Mouse (Mus musculus) right cerebral cortex, adult 18-20 months (tissue): Measurements from ENCODE around the gene Agxt.
A peak's percentile ranks its signal among the peaks of the same experiment; 100 is the strongest.

Source experiments
- DNase-seq: peaks from one replicate; pipeline ENCODE4 v3.0.0; 2022; ENCODE audit warnings: mixed read lengths

Agxt gene

GRCm38 (mm10) chr1:93135036-93135526, at the start of gene Agxt:
Gene Agxt (plus strand): TSS chr1:93135240.
- no peak for DNase-seq

GRCm38 (mm10) chr1:93092582-93092981, 42.5 kb upstream of the Agxt start:
- no peak for DNase-seq

GRCm38 (mm10) chr1:93098956-93099355, 36.1 kb upstream of the Agxt start:
- DNase-seq: no peak

GRCm38 (mm10) chr1:93100243-93100575, 34.8 kb upstream of the Agxt start:
- DNase-seq: no peak

- DNase-seq: peak; percentile 73
Observed at GRCm38 (mm10) chr1:93100576-93101491, 34.2 kb upstream of the Agxt start.

- DNase-seq: peak; percentile 97
Observed at GRCm38 (mm10) chr1:93101571-93102061, 33.4 kb upstream of the Agxt start, which contains the start of gene Kif1a. Gene Kif1a (minus strand): TSS chr1:93101951.

- no peak for DNase-seq
Observed at GRCm38 (mm10) chr1:93102700-93103099, 32.3 kb upstream of the Agxt start.

- peak; percentile 90 for DNase-seq
Observed at GRCm38 (mm10) chr1:93114713-93115463, 20.2 kb upstream of the Agxt start.

- no peak for DNase-seq
Observed at GRCm38 (mm10) chr1:93115471-93115870, 19.6 kb upstream of the Agxt start.

GRCm38 (mm10) chr1:93118816-93119215, 16.2 kb upstream of the Agxt start:
- DNase-seq: no peak

- DNase-seq: no peak
Observed at GRCm38 (mm10) chr1:93123179-93123854, 11.7 kb upstream of the Agxt start.

- no peak for DNase-seq
Observed at GRCm38 (mm10) chr1:93124066-93124465, 11.0 kb upstream of the Agxt start.

GRCm38 (mm10) chr1:93125256-93125655, 9.8 kb upstream of the Agxt start:
- DNase-seq: no peak

GRCm38 (mm10) chr1:93128209-93128608, 6.8 kb upstream of the Agxt start:
- DNase-seq: no peak

- peak; percentile 70 for DNase-seq
Observed at GRCm38 (mm10) chr1:93128710-93129349, 6.2 kb upstream of the Agxt start.

GRCm38 (mm10) chr1:93130242-93130983, 4.6 kb upstream of the Agxt start:
- no peak for DNase-seq

- no peak for DNase-seq
Observed at GRCm38 (mm10) chr1:93132676-93133075, 2.4 kb upstream of the Agxt start.

GRCm38 (mm10) chr1:93138534-93138933, 3.5 kb downstream of the Agxt start:
- no peak for DNase-seq

- peak; percentile 59 for DNase-seq
Observed at GRCm38 (mm10) chr1:93139713-93140112, 4.7 kb downstream of the Agxt start.

- no peak for DNase-seq
Observed at GRCm38 (mm10) chr1:93142871-93143270, 7.8 kb downstream of the Agxt start.

- no peak for DNase-seq
Observed at GRCm38 (mm10) chr1:93144176-93144575, 9.1 kb downstream of the Agxt start.
